Mouse (Mus musculus): Measurements from ENCODE around the gene Pmel.
A peak's percentile ranks its signal among the peaks of the same experiment; 100 is the strongest.
"Not testable (repeated sequence)": the region's sequence is repeated elsewhere in the genome, so short reads cannot be mapped to it uniquely, and the experiment has no call there.

Gene Pmel

DNA sequence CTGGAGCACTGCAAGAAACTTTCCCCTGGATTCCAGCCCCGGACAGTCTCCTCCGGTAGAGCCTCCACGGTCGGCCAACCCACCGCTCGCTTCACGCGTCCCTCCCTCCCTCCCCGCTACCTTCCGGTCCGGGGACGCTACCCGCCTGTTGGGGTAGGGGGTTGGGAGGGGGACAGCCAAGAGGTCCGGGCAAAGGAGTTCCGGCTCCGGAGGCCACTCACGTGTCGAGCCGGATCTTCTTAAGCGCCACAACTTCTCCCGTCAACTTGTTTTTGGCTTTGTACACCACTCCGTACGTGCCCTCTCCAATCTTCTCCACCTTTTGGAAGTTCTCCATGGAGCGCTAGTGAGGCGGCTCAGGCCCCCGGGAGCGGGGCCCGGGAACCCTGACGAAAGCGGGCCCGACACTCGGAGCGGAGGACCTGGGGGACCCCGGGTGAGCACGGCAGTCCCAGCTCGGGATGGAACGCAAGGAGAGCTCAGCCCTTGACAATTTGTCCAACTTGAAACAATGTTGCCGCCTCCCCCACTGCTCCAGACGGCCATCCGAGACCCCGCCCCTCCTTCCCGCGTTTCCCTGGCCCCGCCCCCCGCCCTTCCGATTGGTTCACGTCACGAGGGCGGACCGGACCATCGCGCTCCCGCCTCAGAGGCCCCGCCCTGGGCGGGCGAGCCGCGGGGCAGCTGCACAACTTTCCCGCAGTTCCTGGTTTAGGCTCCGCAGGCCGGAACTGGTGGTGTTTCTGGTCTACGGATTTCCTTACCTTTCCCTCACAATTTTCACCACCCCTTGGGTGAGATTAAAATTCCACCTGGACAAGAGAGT lies 709 bp downstream of the Pmel start, which contains the start of gene Cdk2:
Cdk2 (minus strand) TSS at position 541 of the 826 bp plus-strand sequence.
- DNase-seq: peak; percentile 93 to 95

DNA sequence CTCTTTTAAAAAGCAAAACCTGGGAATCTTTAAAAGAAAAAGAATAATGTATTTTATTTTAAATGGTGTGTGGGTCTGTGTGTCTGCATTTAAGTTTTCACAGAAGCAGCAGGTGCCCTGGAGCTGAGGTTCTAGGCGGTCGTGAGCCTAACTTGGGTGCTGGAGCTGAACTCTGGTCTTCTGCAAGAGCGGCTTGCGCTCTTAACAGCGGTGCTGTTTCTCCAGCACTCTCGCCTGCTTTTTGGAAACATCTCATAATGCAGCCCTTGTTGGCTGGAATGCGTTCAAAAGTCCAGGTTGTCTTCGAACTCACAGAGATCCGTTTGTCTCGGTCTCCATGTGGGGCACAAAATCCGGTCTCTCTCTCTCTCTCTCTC lies 1.3 kb downstream of the Pmel start:
- DNase-seq: peak; percentile 6 to 18

DNA sequence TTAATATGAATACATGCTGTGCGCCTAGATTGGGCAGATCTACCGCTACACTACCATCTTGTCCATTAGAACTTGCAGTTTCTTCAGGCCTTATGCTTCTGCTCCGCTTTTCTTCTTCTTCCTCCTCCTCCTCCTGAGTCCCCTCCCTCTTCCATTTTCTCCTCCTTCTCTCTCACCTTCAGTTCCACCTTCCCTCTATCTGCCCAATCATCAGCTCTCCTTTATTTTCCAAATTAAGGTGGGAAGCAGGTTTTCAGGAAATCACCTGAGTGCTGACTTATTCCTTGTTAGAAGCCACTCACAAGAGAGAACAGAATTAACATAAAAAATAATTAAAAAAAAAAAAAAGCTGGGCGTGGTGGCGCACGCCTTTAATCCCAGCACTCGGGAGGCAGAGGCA lies 7.3 kb downstream of the Pmel start:
- DNase-seq: not testable (repeated sequence)

DNA sequence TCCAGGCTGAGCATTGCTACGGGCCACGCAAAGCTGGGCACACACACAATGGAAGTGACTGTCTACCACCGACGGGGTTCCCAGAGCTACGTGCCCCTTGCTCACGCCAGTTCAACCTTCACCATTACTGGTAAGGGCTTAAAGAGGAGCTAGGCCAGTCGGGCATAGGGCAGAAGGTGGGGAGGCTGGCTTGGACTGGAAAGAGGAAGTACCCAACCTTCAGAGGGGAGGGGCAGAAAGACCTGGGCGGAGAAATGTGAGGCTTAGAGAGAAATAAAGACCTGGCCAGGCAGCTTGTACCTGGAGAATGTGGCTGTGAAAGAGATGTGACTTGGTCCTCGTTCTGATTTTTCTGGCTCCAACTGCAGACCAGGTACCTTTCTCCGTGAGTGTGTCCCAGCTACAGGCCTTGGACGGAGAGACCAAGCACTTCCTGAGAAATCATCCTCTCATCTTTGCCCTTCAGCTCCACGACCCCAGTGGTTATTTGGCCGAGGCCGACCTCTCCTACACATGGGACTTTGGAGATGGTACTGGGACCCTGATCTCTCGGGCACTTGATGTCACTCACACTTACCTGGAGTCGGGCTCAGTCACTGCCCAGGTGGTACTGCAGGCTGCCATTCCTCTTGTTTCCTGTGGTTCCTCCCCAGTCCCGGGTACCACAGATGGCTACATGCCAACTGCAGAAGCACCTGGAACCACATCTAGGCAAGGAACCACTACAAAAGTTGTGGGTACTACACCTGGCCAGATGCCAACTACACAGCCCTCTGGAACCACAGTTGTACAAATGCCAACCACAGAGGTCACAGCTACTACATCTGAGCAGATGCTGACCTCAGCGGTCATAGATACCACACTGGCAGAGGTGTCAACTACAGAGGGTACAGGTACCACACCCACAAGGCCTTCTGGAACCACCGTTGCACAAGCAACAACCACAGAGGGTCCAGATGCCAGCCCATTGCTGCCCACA lies 11.9 kb downstream of the Pmel start:
- DNase-seq: peak; percentile 23 to 45

DNA sequence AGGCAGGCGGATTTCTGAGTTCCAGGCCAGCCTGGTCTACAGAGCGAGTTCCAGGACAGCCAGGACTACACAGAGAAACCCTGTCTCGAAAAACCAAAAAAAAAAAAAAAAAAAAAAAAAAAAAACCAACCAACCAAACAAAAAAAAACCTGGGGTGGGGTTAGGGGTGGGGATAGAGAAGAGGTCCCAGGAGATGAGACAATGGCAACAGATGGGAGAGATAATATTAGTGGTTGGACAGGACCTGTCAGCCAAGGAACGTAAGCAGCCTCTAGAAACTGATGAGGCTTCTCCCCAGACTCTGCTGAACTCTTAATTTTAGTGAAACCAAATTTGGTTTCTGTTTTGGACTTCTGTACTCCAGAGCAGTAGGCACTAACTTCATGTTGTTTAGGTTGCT lies 21.5 kb downstream of the Pmel start:
- DNase-seq: not testable (repeated sequence)

DNA sequence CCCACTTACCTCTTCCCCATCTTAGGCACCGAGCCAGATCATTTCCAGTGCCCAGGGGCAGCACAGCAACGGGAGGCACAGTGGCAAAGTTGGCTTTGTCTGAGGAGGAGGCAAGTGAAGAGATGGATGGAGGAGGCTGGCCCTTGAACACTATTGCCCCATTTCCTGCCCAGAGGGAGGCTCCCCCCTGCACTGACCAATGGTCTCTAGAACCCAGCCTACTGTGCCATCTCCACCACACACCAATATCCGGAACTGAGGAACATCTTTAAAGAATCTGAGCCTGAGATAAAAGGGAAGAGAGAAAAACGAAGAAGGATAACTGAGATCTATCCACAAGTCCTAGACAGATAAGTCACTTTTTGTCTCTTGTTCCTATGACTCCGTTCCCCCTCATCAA lies 24.1 kb downstream of the Pmel start:
- DNase-seq: no peak

DNA sequence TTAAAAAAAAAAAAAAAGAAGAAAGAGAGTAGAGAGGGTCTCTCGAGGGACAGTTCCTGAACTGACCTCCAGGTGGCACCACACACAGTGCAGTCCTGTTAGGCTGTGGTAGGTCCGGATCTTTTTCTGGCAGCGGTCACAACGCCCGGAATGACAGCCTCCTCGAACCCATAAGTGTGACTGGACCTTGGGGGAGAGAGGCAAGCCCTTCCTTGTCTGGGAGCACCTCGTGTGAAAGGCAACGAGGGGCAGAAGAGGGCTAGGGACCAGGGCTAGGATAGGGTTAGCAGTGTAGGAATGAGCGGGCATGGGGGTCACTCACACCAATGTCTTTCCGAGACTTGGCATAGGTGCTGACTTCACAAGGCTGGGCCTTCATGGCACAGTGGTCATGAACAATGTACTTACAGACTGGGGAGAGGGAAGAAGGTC lies 27.0 kb downstream of the Pmel start:
- peak; percentile 69 to 76 for DNase-seq

DNA sequence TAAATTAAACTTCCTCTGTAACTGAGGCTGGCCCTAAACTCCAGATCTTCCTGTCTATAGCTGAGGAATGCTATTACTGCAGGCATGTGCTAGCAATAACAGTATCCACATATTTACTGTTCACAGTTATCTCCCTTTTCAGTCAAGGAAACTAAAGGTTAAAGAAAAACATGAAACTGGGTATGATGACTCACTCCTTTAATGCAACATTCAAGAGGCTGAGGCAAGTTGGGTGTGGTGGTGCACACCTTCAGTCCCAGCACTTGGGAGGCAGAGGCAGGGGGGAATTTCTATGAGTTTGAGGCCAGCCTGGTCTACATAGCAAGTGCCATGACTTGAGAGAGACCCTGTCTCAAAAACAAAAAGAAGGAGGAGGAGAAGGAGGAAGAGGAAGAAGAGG lies 28.0 kb downstream of the Pmel start:
- DNase-seq: no peak

DNA sequence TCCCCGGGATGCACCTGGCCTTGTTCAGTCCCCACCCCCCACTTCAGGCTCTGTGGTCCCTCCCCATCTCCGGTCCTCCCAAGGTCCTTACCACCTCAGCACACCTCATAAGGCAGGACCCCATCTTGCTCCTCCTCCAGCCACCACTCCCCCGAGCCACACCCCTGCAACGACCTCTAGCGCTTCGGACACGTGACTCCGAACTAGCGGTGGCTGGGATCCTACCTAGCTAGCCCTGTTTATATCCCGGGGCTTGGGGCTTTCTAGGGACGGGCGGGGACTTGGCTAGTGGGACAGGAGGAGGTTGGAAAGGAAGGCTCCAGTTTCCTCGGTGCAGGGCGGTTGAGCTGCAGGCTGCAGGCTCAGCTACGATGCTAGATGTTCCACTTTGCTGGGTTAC lies 33.4 kb downstream of the Pmel start:
- peak; percentile 35 to 51 for DNase-seq

DNA sequence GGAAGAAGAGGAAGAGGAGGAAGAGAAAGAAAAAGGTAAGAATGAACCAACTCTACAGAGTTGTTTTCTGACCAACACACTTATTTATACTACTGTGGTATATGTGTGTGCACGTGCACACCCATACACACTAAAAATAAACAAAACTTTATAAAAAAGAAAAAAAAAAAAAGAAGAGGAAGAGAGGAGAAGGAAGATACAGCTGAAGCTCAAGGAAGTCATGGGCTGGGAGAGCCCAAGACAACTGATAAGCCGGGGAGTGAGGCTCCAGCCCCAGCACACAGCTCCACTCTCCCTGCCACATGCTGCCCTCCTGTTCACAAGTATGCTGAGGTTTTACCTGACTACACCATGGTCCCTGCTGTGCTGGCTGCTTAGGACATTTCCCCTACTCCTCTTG lies 36.3 kb downstream of the Pmel start:
- no peak for DNase-seq

DNA sequence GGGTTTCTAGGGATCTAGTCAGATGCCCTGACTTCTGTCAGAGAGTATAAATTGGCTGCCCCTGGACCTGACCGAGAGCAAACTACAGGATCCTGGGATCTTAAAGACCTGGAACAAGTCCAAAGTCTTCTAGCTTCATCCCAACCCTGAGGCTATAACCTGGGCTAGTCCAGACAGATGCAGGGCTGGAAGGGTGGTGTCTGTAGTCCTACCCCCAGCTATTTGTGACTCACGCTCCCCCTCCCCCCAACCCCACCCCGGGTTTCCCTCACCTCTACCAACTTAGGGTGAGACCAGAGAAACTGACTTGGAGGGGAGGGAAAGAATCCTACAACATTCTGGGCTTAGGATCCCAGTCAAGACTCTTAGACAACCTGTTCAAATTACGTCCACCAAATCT lies 38.6 kb downstream of the Pmel start:
- no peak for DNase-seq

DNA sequence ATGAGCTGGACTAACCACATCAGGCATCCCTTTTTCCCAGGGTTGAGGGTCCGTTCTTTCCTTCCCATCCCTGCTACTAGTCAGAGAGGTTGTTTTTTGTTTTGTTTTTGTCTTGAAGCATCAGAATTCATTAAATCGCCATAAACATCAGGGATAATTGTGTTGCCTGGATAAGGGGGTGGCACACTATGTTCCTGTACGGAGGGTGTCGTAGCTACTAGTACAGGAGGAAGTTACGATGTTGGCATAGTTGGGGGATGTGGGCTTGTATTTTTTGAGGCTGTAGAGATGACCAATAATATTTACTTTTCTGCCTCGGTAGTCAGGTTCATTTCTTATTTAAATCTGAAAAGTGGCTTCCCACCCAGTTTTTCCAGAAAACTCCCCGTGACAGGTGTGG lies 39.2 kb downstream of the Pmel start:
- peak in 1 of 2 experiments; percentile 35 for DNase-seq

DNA sequence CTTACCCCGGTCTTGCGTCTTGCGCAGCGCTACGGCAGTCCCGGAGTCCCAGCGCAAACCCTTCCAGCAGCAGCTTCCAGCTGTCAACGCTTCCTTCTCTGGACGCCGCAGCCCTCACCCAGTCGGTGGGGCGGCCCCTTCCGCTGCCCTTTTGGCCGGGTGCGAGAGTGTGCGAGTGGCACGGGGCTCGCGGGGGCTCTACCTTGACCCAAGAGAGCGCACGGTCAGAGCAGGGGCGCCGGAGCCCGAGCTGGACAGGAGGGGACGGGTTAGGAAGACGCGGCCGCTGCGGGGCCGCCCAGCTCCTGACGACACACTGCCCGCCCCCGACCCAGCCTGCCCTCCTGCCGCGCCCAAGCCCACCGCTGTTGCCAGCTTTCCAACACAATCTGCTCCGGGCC lies 39.8 kb downstream of the Pmel start:
- peak; percentile 70 to 71 for DNase-seq

DNA sequence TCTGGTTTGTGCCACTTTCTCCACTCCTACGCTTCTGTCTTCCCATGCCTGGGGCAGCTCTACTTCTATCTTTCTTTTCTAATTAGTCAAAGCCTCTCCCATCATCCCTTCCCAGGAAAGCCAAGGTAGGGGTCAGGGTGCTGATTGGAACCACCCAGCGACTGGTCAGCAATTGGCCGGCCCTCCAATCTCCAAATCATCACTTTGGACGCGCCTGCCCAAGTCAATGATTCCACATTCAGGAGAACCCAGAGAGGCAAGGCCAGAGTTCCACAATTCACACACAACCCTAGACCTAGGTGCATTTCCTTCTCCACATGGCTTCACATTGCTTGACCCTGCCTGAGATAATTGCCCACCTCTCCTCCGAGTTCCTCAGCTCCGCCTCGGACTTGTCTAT lies 40.2 kb downstream of the Pmel start:
- DNase-seq: no peak

DNA sequence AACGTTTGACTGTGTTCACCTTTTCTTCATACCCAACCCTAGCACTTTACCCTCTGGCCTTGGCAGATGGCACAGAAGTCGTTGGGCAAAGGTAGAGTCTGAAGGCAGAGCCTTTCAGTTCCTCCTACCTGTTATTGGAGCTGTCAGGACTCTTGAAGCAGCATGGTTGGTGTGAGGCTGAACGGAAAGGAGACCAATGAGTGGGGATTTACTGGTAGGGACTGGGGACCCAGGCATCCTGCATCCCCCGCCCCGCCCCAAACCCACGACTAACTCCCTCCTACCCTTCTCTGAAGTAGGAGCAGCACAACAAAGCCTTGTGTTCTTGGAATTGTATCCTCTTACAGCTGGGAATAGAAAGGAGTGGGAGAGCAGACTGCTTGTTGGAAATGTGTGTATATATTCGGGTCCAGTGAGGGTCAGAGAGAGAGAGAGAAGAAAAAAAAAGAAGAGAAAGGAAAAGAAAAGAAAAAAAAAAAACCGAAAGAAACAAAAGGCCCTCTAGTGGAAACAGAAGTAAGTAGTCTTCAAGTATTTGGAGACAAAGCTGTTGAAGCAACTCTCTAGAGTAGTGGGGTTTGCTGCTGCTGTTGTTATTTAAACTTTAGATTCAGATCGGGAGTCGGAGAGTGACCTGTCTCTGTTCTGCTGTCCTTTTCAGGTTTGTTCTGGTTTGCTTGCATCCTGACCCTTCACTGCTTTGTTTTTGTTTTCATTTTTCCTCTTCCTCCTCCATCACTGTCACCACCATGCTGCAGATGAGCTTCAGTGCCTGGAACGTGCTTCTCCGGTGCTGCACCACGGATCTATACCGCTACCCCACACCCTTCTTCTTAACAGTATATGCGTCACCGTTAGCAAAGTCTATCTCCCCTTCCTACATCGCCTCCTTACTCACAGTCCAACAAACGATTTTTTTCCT lies 40.9 kb downstream of the Pmel start, which contains the start of gene Dgka:
Dgka (minus strand) TSS at position 176 of the 922 bp plus-strand sequence.
- peak; percentile 17 to 18 for DNase-seq

DNA sequence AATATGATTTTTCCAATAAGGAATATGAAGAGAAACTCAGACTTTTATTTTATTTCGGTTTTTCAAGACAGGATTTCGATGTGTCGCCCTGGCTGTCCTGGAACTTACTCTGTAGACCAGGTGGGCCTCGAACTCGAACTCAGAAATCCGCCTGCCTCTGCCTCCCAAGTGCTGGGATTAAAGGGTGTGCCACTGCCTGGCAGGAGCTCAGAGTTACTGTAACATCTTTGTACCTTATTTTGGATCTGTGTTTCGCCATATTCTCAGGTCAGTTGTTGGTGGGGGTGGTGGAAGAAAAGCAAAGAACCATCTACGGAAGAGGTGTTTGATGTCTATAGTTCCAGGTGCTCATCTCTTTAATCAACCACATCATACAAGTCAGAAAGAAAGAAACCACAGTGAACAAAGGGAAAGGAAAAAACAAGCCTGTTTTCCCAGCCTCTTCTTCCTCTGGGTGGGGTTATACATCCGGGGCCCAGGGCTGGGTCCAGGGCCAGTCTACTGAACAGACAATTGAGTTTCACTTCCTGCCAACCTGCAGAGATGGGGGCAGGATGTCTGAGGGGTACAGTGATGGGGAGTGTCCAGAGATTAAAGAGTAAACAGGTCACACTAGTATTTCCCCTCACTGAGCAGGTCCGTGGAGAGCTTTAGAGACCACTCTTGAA lies 42.1 kb downstream of the Pmel start:
- DNase-seq: peak; percentile 35 to 37

DNA sequence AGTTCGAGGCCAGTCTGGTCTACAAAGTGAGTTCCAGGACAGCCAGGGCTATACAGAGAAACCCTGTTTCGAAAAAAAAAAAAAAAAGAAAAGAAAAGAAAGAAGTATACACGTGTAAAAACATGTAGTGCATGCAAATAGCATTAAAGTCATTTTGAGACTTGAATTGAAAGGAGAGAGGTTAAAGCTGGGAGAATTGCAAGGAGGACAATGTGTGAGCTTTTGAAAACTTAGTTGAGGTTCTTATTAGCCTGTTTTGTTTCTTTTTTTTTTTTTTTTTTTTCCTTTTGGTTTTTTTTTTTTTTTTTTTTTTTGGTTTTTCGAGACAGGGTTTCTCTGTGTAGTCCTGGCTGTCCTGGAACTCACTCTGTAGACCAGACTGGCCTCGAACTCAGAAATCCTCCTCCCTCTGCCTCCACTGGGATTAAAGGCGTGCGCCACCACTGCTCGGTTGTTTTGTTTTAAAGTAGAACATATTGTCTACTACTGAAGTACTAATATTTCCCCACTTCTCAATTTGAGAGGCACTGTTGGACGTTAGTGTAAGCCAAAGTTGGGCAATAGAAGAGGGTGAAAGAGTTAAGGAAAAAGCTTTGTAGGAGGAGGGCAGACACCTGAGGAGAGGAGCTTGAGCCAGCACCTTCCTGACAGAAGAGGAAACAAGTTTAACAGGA lies 43.1 kb downstream of the Pmel start:
- no peak for DNase-seq

DNA sequence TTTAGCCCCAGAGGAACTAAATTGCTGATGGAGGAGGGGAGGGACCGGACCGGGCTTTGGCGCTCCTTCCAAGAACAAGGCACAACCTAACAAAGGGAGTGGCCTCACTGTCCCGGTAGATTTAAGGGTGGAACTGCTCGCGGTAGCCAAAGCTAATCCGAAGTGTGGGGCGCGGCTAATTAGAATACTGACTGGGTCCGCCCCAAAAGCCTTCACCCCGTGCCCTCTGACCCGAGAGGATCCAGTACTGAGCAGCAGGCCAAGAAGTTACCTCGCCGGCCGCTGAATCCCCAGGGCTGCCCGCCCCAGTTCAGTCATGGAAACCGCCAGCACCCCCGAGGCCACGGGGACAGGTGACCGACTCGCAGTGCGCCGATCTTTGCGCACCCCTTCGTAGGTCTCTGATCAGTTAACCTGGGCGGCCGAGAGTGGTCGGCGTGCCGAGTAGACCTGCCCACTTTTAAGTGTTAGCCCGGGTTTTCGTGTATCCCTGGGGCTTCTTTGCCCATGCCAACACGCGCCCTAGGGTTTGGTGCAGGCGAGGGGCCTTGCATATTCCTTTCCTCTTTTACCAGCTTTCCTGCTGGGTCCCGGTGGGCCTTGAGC lies 43.8 kb downstream of the Pmel start, which contains the start of gene Pym1:
Pym1 (plus strand) TSS at position 244 of the 606 bp plus-strand sequence.
- peak; percentile 93 to 95 for DNase-seq

DNA sequence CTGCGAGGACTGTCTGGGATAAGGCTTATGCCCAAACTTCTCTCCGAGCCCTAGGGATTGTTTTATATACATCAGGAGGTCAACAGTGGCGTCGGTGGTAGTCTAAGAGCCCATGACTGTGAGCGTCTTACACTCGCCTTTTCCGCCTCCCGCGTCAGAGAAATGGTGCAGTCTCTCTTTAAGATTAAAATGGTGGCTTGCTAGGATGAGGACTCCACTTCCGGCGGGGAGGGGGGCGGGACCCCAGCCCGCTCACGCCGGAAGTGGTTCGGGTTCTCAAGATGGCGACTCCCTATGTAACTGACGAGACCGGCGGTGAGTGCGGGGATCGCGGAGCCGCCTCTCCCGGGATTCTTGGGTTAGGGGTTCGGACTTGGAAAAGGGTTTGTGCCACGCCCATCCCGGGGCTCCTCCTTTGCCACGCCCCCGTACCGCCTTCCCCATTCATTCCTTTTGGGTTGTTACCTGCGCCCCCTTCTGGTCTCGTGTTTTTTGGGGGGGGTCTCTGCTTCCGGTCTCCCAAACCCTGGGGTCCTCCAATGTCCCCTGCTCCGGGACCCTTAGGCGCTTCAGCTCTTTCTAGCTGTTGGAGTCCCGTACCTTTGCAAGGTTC lies 44.4 kb downstream of the Pmel start:
- DNase-seq: peak; percentile 76
